Mouse (Mus musculus) heart, embryonic 12.5 days (tissue): ENCODE data around the gene Ltb. TPM values are rescaled to one million over a fixed set of nuclear protein-coding genes. Genes with fewer than 3 reads are reported as not detected.

Experiments used
- ATAC-seq: fragments of 200-750 bp; cut with Nextera tagmentation; 2 replicates; pipeline ENCODE4 v1.8.0; 2017; ENCODE audit warnings: moderate TSS enrichment, moderate library complexity; ENCODE audit not compliant: insufficient number of reproducible peaks, low FRiP score
- H3K27ac ChIP-seq: fragments of 300-500 bp; sonication (generic); 2 replicates; pipeline ENCODE4 v1.5.1; 2016; ENCODE audit warnings: mild to moderate bottlenecking, moderate library complexity; ENCODE audit not compliant: poor library complexity, severe bottlenecking
- H3K27me3 ChIP-seq: fragments of 300-500 bp; sonication (generic); replicated peaks from 2 replicates; pipeline ENCODE4 v1.6.1; 2016; ENCODE audit warnings: mild to moderate bottlenecking, moderate library complexity
- H3K36me3 ChIP-seq: fragments of 300-500 bp; sonication (generic); 2 replicates; pipeline ENCODE4 v1.6.1; 2016; ENCODE audit warnings: mild to moderate bottlenecking, moderate library complexity
- H3K4me1 ChIP-seq: fragments of 300-500 bp; sonication (generic); replicated peaks from 2 replicates; pipeline ENCODE4 v1.6.1; 2016; ENCODE audit warnings: mild to moderate bottlenecking
- H3K4me2 ChIP-seq: fragments of 300-500 bp; sonication (generic); 2 replicates; pipeline ENCODE4 v1.6.1; 2016; ENCODE audit warnings: mild to moderate bottlenecking, moderate library complexity
- H3K4me3 ChIP-seq: fragments of 300-500 bp; sonication (generic); 2 replicates; pipeline ENCODE4 v1.5.1; 2016; ENCODE audit warnings: mild to moderate bottlenecking
- H3K9ac ChIP-seq: fragments of 300-500 bp; sonication (generic); 2 replicates; pipeline ENCODE4 v1.6.1; 2016; ENCODE audit warnings: mild to moderate bottlenecking, moderate library complexity
- H3K9me3 ChIP-seq: fragments of 300-500 bp; sonication (generic); replicated peaks from 2 replicates; pipeline ENCODE4 v1.6.1; 2016; ENCODE audit warnings: mild to moderate bottlenecking, moderate library complexity
- WGBS: fragments of 180-500 bp; shearing (Covaris S2); methylation state at CpG from one replicate; pipeline ENCODE4 v1.1.7; 2016; 5-methylcytosine and 5-hydroxymethylcytosine counted together
- polyA plus RNA-seq: library from polyadenylated mRNA; unstranded; fragments of >200 nt; fragmentation: Nextera tagmentation; extraction: Ambion mirVana; gene quantifications from 2 replicates; pipeline ENCODE4 v1.2.1, GENCODE M21; 2016

Ltb gene
- polyA plus RNA-seq, 1 experiment from 2014 or later, result 0.14 TPM

GRCm38 (mm10) chr17:35157254-35157653 lies 37.0 kb upstream of the Ltb start:
- no peak overlapping the region for H3K4me3 ChIP-seq
- H3K27ac ChIP-seq, result no peak overlapping the region
- H3K27me3 ChIP-seq, result no peaks in the 10 kb centered on the region
- WGBS, result 87% methylated on average over 8 of the region's 8 CpGs
- no peak overlapping the region for H3K9ac ChIP-seq
- peaks cover 12% of the 10 kb centered on the region for H3K4me1 ChIP-seq
- ATAC-seq, result no peak
- no peaks in the 10 kb centered on the region for H3K9me3 ChIP-seq
- no peak overlapping the region for H3K4me2 ChIP-seq
- peaks cover 100% of the 10 kb centered on the region for H3K36me3 ChIP-seq

GRCm38 (mm10) chr17:35157661-35158175 lies 36.5 kb upstream of the Ltb start:
- ATAC-seq, result no peak
- Histone ChIP-seq H3K27ac (no peak overlapping the region), H3K27me3 (no peaks in the 10 kb centered on the region), H3K4me2 (no peak overlapping the region), H3K36me3 (peaks cover 99% of the 10 kb centered on the region), H3K4me1 (peaks cover 16% of the 10 kb centered on the region), H3K9ac (no peak overlapping the region), H3K4me3 (no peak overlapping the region), H3K9me3 (no peaks in the 10 kb centered on the region)
- WGBS, result 93% methylated on average over 8 of the region's 8 CpGs

GRCm38 (mm10) chr17:35158850-35159593 lies 35.2 kb upstream of the Ltb start:
- 91% methylated on average over 16 of the region's 16 CpGs for WGBS

GRCm38 (mm10) chr17:35159638-35160037 lies 34.6 kb upstream of the Ltb start:
- H3K27ac ChIP-seq, result no peak overlapping the region
- no peak for ATAC-seq
- no peaks in the 10 kb centered on the region for H3K27me3 ChIP-seq
- no peak overlapping the region for H3K4me3 ChIP-seq
- peaks cover 24% of the 10 kb centered on the region for H3K4me1 ChIP-seq
- H3K36me3 ChIP-seq, result peaks cover 80% of the 10 kb centered on the region
- no peaks in the 10 kb centered on the region for H3K9me3 ChIP-seq
- no peak overlapping the region for H3K9ac ChIP-seq
- WGBS, result 87% methylated on average over 7 of the region's 7 CpGs
- H3K4me2 ChIP-seq, result no peak overlapping the region

More at GRCm38 (mm10) chr17:35158850-35159593, 35.2 kb upstream of the Ltb start:
- Histone ChIP-seq H3K36me3 (peaks cover 86% of the 10 kb centered on the region), H3K4me1 (peaks cover 24% of the 10 kb centered on the region), H3K9me3 (no peaks in the 10 kb centered on the region), H3K27me3 (no peaks in the 10 kb centered on the region), H3K27ac (no peak overlapping the region), H3K4me3 (no peak overlapping the region), H3K9ac (no peak overlapping the region), H3K4me2 (no peak overlapping the region)
- no peak for ATAC-seq

GRCm38 (mm10) chr17:35161421-35161820 lies 32.8 kb upstream of the Ltb start:
- Histone ChIP-seq H3K4me3 (peak overlapping the region; percentile 98; the same call in 1 of the 2 replicates), H3K27ac (no peak overlapping the region), H3K9ac (peak overlapping the region; percentile 100), H3K36me3 (peaks cover 62% of the 10 kb centered on the region), H3K4me1 (peaks cover 31% of the 10 kb centered on the region), H3K4me2 (peak overlapping the region; percentile 87; the same call in 1 of the 2 replicates), H3K27me3 (no peaks in the 10 kb centered on the region), H3K9me3 (no peaks in the 10 kb centered on the region)
- WGBS, result 78% methylated on average over 11 of the region's 11 CpGs
- ATAC-seq, result no peak

GRCm38 (mm10) chr17:35162121-35162520 lies 32.1 kb upstream of the Ltb start:
- Histone ChIP-seq H3K4me2 (peak overlapping the region; percentile 87), H3K27me3 (no peaks in the 10 kb centered on the region), H3K9me3 (no peaks in the 10 kb centered on the region), H3K36me3 (peaks cover 55% of the 10 kb centered on the region), H3K9ac (peak overlapping the region; percentile 100), H3K27ac (no peak overlapping the region), H3K4me3 (peak overlapping the region; percentile 98), H3K4me1 (peaks cover 34% of the 10 kb centered on the region)
- 73% methylated on average over 14 of the region's 14 CpGs for WGBS
- ATAC-seq, result no peak

- H3K27ac ChIP-seq, result no peak overlapping the region
- peaks cover 49% of the 10 kb centered on the region for H3K36me3 ChIP-seq
- peak overlapping the region; percentile 98 for H3K4me3 ChIP-seq
- peak overlapping the region; percentile 87 for H3K4me2 ChIP-seq
- H3K27me3 ChIP-seq, result no peaks in the 10 kb centered on the region
- no peaks in the 10 kb centered on the region for H3K9me3 ChIP-seq
- peaks cover 34% of the 10 kb centered on the region for H3K4me1 ChIP-seq
- ATAC-seq, result no peak
- peak overlapping the region; percentile 100 for H3K9ac ChIP-seq
- 42% methylated on average over 12 of the region's 12 CpGs for WGBS
These were observed 31.5 kb upstream of the Ltb start for GRCm38 (mm10) chr17:35162730-35163129.

- Histone ChIP-seq H3K4me2 (peak overlapping the region; percentile 87), H3K9me3 (no peaks in the 10 kb centered on the region), H3K4me3 (peak overlapping the region; percentile 98), H3K27ac (peak overlapping the region; percentile 96), H3K9ac (peak overlapping the region; percentile 100), H3K4me1 (peaks cover 34% of the 10 kb centered on the region), H3K36me3 (peaks cover 41% of the 10 kb centered on the region), H3K27me3 (no peaks in the 10 kb centered on the region)
- no peak for ATAC-seq
- WGBS, result 12% methylated on average over 8 of the region's 8 CpGs
These were observed 30.7 kb upstream of the Ltb start for GRCm38 (mm10) chr17:35163326-35164081.

- Histone ChIP-seq H3K4me1 (peaks cover 34% of the 10 kb centered on the region), H3K4me3 (peak overlapping the region; percentile 98), H3K9ac (peak overlapping the region; percentile 100), H3K4me2 (peak overlapping the region; percentile 87), H3K27me3 (no peaks in the 10 kb centered on the region), H3K27ac (peak overlapping the region; percentile 96), H3K9me3 (no peaks in the 10 kb centered on the region), H3K36me3 (peaks cover 34% of the 10 kb centered on the region)
- no peak for ATAC-seq
- 0% methylated on average over 28 of the region's 28 CpGs for WGBS
These were observed 30.0 kb upstream of the Ltb start for GRCm38 (mm10) chr17:35164218-35164567.

GRCm38 (mm10) chr17:35164568-35165450 lies 29.4 kb upstream of the Ltb start, which contains the start of gene Prrc2a:
TSS of gene Prrc2a (minus strand) at chr17:35164897.
- Histone ChIP-seq H3K36me3 (peaks cover 28% of the 10 kb centered on the region), H3K4me3 (peak within 1 kb of the TSS; percentile 98), H3K4me2 (peak within 1 kb of the TSS; percentile 87), H3K9ac (peak within 1 kb of the TSS; percentile 100), H3K9me3 (no peaks in the 10 kb centered on the region), H3K27me3 (no peaks in the 10 kb centered on the region), H3K4me1 (peaks cover 34% of the 10 kb centered on the region), H3K27ac (peak within 1 kb of the TSS; percentile 96)
- WGBS, result under 1% methylated on average over 78 of the region's 89 CpGs
- peak; percentile 96 for ATAC-seq
